Mouse (Mus musculus): ENCODE measurements around the gene AC109138.7.

GRCm38 (mm10) chr19:4190831-4191334, 23.3 kb upstream of the AC109138.7 start, which contains the start of gene Tbc1d10c:
- TF ChIP-seq POLR2A (IDR thresholded peaks at IDR 0.05; ENCODE audit: low read depth, low read length) (peak; percentile 83), CTCF (IDR thresholded peaks at IDR 0.05; ENCODE audit: extremely low read depth, insufficient read depth, insufficient read length, insufficient replicate concordance) (no peak)

Measured in spleen, adult 2 months (tissue).